Mouse (Mus musculus) right cerebral cortex, adult 2 months (tissue): ENCODE data around the gene Pold1.

Experiments
- DNase-seq, 2 experiments: peaks; one replicate each; pipeline ENCODE4 v3.0.0; 2021 to 2022; ENCODE audit warnings: low spot score in 2 of 2

Gene Pold1

DNA sequence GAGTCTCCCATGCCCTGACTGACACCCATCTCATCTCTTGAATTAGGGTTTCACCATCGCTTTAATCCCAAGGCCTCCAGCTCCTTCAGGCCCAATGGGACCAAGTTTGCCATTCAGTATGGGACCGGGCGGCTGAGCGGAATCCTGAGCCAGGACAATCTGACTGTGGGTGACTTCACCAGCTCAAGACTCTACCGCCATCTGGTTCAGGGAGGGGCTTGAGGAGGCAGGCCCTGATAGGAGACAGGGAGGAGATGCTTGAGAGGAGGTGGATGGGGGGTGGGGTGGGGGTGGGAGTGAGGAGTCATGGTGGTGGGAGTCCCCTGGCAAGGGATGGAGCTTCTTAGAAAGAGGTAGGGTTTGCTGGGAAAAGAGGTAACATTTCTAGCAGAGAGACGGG is 33.0 kb upstream of the Pold1 start:
- no peak for DNase-seq

DNA sequence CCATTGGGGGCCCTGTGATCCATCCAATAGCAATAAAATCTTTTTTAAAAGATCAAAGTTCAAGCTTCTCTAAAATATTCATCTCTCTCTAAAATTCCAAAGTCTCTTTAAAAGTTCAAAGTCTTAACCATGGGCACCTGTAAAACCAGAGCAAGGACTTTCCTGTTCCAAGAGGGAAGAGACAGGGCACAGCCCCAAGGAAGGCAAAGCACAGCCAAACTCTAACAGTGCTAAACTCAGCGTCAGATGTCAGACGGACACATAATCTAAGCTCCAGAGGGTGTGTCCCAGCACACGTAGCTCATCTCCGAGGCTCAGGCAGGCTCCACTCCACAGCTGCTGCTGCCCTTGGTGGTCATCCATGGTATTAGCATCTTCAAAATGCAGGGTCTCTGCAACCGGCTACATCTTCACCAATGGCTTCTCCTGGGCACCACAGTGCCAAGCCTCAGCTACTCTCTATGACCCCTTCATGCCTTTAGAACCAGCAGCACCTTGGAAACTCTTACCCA is 27.7 kb upstream of the Pold1 start:
- no peak for DNase-seq

GRCm38 (mm10) chr7:44572956-44573484 is 24.4 kb upstream of the Pold1 start:
- no peak for DNase-seq

DNA sequence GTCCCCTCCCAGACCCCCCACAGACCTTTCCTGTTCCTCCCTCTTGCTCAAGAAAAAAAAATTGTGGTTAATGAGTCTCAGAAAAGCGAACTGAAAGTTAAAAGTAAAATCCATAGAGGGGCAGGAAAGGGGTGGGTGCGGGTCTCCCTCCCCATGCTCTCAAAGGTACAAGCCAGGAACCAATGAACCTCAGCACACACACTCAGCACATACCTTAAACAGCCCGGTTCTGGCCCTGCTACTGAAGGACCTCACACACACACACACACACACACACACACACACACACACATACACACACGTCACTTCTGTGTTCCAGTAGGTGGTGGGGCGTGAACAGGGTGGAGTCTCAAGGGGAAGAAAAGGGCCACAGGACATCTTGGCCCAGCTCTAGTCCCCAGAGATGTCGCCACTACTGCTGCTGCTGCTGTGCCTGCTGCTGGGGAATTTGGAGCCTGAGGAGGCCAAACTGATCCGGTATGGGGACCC is 23.6 kb upstream of the Pold1 start, which contains the start of gene Napsa:
Napsa (plus strand) TSS at position 168 of the 489 bp plus-strand sequence.
- no peak for DNase-seq

DNA sequence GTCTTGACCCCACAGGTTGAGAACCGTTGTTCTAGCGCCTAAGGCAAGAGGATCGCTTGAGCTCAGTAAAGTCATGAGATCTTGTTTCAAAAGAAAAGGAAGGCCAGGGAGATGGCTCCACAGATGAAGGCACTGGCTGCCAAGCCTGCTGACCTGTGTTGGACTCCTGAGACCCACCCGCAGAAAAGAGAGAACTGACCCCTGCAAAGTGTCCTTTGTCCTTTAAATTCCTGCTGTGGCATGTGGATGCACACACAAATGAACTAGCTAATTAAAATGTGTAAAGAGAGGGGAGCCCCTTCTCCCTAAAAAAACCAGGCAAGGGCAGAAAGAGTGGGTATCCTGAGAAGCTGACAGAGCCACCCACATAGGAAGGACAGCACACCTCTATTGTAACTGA is 23.2 kb upstream of the Pold1 start:
- DNase-seq = no peak

- no peak for DNase-seq
Observed at GRCm38 (mm10) chr7:44570989-44571388, 22.3 kb upstream of the Pold1 start.

DNA sequence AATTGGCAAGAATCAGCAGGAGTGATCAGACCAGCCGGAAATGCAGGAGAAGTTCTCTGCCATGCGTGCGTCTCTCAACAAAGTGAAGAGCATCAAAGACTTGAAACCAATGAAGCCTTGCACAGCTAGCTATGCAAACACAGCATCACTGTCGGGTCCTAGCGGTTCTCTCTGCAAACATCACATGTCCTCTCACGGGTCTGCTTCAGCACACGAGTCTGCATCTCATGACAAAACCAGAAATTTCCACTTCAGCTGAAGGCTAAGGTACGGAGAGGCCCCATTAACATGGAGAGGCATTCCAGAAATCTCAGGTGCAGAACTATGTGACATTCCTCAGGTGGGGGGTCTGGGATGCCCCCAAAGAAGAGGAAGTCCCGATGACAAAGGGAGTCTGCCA is 20.2 kb upstream of the Pold1 start:
- DNase-seq = no peak

GRCm38 (mm10) chr7:44565414-44565813 is 16.8 kb upstream of the Pold1 start:
- no peak for DNase-seq

- DNase-seq = no peak
Observed at GRCm38 (mm10) chr7:44564486-44564885, 15.8 kb upstream of the Pold1 start.

GRCm38 (mm10) chr7:44563284-44563683 is 14.6 kb upstream of the Pold1 start:
- no peak for DNase-seq

DNA sequence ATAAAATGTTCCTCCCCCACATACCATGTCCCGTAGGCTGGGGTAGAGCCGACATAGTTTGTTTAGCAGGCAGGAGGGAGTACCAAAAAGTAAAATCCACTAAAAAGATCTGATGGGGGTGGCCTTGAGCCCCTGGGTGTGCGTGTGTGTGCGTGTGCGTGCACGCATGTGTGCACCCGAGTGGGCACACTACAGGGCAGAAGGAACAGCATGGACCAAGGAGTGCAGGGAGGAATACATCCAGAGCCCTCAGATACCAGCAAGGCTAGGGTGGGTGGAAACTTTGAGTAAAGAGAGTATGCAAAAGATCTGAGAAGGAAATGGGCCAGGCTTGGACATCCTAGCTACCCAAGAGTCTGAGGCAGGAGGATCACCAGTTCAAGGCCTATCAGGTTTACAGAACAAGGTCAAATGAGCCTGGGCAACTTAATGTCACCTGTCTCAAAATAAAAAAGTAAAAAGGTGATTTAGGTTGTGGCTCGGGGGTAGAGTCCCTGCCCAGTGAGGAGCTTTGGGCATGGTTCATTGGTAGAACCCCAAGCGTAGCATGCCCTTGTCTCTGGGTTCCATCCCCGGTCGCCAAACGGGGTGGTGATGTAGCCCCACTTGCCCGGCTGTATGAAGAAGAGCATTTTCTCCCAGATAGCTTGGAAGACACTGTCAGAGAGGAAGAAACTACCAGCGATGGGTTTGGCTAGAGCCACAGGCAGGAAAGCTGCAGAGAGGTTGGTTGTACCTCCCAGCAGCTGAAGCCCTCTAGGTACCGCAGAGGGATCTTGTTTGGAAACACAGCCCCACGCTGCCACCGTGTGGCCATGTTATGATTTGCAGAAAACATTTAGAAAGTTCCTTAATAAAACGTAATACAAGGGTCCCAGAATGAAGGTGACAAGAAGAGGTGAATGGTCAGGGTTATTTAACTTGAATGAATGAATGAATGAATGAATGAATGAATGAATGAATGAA is 12.1 kb upstream of the Pold1 start:
- peak; percentile 84 to 85 for DNase-seq

DNA sequence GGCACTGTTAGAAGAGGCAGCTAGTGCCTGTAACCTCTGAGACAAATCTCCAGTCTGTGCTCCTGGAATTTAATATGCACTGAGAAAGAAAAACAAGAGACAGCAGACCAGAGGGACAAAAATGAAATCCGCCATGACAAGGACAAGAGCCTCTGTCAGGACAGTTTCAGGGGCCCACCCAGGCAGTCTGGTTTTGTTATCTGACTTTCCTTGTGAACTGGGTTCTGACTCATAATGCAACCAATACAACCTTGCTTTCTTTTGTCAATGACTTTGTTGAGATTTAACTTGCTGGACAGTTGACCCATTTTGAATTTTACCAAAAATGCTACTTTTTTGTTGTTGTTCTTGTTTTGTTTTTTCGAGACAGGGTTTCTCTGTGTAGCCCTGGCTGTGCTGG is 9.0 kb upstream of the Pold1 start:
- no peak for DNase-seq

- DNase-seq = peak; percentile 95 to 96
Observed at GRCm38 (mm10) chr7:44553826-44554225, 5.2 kb upstream of the Pold1 start, which contains the start of gene Nr1h2. Gene Nr1h2 (minus strand): TSS chr7:44553951.

DNA sequence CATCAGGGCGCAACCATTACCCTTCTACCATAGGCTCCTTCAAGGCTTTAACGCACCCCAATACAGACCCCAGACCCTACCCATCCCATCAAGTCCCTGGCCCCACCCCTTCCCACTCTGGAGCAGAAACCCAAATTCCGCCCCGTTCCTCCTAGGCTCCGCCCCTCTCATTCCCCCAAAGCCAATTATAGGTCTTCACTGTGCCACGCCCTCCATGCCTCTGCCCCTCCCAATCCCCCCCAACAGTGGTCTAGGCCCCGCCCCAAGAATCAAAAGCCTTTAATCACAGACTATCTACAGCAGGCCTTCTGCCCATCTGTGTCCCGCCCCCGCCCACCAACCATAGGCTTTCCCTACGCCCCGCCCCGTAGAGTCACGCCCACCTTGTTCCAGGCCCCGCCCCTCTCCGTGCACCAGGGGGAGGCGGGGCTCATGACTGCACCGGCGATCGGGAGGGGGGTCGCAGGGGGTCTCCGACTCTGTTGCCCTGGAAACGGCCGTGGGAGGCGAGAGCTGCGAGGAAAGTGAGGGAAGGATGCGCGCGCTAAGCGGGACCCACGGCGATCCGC is 4.6 kb upstream of the Pold1 start:
- DNase-seq = peak; percentile 27 to 42

DNA sequence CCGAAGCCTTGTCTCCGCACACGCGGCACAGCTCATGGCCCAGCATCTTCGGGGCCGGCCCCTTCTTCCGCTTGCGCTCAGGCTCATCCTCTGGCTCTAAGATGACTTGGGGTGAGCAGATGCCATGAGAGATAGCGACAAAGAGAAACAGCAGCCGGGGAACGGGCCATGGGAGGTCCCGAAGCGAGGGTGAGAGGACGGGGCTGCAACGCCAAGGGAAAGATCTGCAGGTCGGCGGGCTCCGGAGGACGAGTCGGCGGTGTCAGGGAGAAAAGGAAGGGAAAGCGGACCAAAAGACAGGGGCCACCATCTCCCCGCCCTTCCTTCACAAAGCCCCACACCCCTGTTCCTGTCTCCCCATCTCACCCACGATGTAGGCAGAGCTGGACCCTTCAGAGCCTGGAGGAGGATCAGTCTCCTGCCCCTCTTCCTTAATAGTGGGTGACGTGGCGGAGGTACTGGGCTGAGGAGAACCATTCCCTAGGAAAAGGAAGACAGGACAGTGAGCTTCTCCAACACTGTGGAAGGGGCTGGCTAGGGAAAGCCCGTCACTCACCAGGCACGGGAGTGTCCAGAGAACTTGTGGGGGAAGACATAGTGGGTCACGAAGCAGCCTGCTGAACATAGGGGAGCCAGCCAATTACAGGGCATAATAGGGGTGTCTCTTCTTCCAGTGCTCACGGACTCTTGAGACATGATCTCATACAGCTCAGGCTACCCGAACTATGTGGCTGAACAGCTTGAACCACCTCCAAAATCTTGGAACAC is 3.7 kb upstream of the Pold1 start:
- no peak for DNase-seq

DNA sequence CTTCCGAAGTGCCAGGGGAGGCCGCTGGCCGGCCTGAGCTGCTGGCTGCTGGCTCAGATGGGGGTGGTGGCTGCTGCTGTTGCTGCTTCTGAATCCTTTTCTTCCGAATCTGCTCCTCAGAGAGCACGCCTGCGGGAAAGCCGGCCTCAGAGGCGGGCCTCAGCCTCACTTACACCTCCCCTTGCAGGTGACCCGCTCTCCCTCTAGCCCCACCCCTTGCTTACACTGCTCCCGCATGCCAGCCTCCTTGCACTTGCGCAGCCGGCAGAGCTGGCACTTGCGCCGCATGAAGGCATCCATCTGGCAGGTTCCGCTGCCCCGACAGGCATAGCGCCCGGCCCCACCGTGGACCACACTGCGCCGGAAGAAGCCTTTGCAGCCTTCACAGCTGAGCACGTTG is 3.1 kb upstream of the Pold1 start:
- DNase-seq = no peak

- DNase-seq = no peak
Observed at GRCm38 (mm10) chr7:44551301-44551700, 2.7 kb upstream of the Pold1 start.

- no peak for DNase-seq
Observed at GRCm38 (mm10) chr7:44550409-44550678, 1.7 kb upstream of the Pold1 start.

DNA sequence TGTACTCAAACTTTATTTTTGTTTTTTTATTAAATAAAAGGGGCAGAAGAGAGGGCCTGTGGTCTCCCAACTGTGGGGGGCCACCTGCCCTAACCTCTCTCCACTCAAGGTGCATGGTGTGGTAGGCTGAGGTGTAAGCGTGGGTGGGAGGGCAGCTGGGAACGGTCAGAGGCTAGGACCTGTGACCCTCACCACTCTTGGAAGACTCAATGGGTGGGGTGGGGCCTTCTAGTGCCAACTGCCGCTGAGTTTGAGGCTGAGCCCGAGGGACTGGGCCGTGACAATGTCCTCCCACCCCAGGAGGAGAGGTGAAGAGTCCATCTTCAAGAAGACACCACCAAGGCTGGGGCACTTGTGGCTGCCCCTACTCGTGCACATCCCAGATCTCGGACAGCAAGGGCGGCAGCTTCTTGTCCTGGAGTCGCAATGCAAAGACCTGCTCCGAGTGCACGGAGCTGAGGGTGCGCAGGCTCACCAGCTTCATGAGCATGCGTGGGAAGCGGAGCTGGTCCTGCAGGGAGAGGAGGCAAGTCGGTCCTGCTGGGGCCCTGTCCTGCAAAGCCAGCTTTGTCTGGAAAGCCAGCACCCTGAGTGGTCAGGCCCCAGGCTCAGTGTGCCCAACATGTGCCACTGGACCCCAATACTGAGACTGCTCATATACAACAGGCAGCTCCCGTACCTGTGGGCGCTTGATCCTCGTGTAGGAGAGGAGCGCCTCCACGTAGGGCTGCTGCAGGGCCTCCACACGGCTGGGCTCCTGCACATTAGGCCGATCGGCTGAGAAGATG is 1.2 kb upstream of the Pold1 start:
- no peak for DNase-seq

GRCm38 (mm10) chr7:44547725-44548124 is 924 bp downstream of the Pold1 start:
- no peak for DNase-seq

- no peak for DNase-seq
Observed at GRCm38 (mm10) chr7:44547041-44547440, 1.6 kb downstream of the Pold1 start.
